Mouse (Mus musculus) retina, adult 2 months (tissue): ENCODE measurements around the gene Ino80b.

Experiments
- DNase-seq: peaks from one replicate; pipeline ENCODE4 v3.0.0-alpha.2; 2012; ENCODE audit warnings: low read depth, low spot score

The Ino80b gene

GRCm38 (mm10) chr6:83117616-83118015 lies 7.6 kb downstream of the Ino80b start:
- DNase-seq, result no peak

- DNase-seq, result no peak
These were observed 8.1 kb downstream of the Ino80b start for GRCm38 (mm10) chr6:83117165-83117438.

- DNase-seq, result no peak
These were observed 8.7 kb downstream of the Ino80b start for GRCm38 (mm10) chr6:83116373-83117164.

- DNase-seq, result no peak
These were observed 9.4 kb downstream of the Ino80b start for GRCm38 (mm10) chr6:83115682-83116372.

- peak; percentile 75 for DNase-seq
These were observed 10.1 kb downstream of the Ino80b start, which contains the start of gene Mogs for GRCm38 (mm10) chr6:83115011-83115671. TSS of gene Mogs (plus strand) at chr6:83115496.

GRCm38 (mm10) chr6:83111510-83112136 lies 13.6 kb downstream of the Ino80b start:
- no peak for DNase-seq

GRCm38 (mm10) chr6:83108762-83109668 lies 16.2 kb downstream of the Ino80b start, which contains the start of gene Mrpl53:
TSS of gene Mrpl53 (plus strand) at chr6:83109040.
- DNase-seq, result peak; percentile 73

GRCm38 (mm10) chr6:83107566-83108400 lies 17.4 kb downstream of the Ino80b start:
- peak; percentile 18 for DNase-seq

GRCm38 (mm10) chr6:83104158-83104557 lies 21.1 kb downstream of the Ino80b start:
- no peak for DNase-seq

- no peak for DNase-seq
These were observed 22.0 kb downstream of the Ino80b start for GRCm38 (mm10) chr6:83103130-83103650.

GRCm38 (mm10) chr6:83101688-83102556 lies 23.3 kb downstream of the Ino80b start:
- DNase-seq, result peak; percentile 25

GRCm38 (mm10) chr6:83101316-83101687 lies 23.9 kb downstream of the Ino80b start, which contains the start of the genes Ccdc142 and Gm42688:
TSS of gene Ccdc142 (plus strand) at chr6:83101601.
TSS of gene Gm42688 (plus strand) at chr6:83101617.
- peak; percentile 82 for DNase-seq

GRCm38 (mm10) chr6:83098411-83098810 lies 26.8 kb downstream of the Ino80b start:
- DNase-seq, result no peak

- DNase-seq, result no peak
These were observed 29.3 kb downstream of the Ino80b start for GRCm38 (mm10) chr6:83095968-83096367.

GRCm38 (mm10) chr6:83092416-83093127 lies 32.7 kb downstream of the Ino80b start:
- no peak for DNase-seq

- no peak for DNase-seq
These were observed 37.3 kb downstream of the Ino80b start for GRCm38 (mm10) chr6:83087926-83088260.

- no peak for DNase-seq
These were observed 37.9 kb downstream of the Ino80b start for GRCm38 (mm10) chr6:83087205-83087925.
